Mouse (Mus musculus): ENCODE measurements around the gene Rmi2. TPM values are rescaled to one million over a fixed set of nuclear protein-coding genes. Genes with fewer than 3 reads are reported as not detected.

Rmi2 gene
- polyA plus RNA-seq, 1 experiment from 2014 or later = 1.0 TPM

DNA sequence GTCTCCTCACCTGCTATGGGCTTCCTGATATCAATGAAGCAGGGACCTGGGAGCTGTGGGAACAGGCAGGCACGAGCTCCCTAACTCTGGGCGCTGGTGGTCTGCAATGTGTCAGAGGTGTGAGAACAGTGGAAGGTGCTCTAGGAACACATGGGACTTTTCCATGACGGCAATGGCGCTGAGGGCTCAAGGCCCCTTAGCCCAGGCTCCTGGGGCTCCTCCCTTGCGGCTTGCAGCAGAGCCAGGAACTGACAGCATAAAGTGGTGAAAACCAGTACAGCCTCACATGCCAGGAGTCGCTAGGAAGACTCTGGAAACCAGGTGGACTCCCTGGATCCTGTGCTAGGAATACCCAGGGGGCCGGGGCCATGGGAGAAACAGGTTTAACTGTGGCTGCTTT is 75.7 kb downstream of the Rmi2 start:
- Histone ChIP-seq H3K9ac (replicated peaks) (no peak overlapping the region), H3K9me3 (no peaks in the 10 kb centered on the region), H3K36me3 (no peaks in the 10 kb centered on the region), H3K27me3 (no peaks in the 10 kb centered on the region), H3K4me2 (replicated peaks) (no peak overlapping the region), H3K27ac (no peak overlapping the region), H3K4me3 (replicated peaks) (no peak overlapping the region), H3K4me1 (replicated peaks) (no peaks in the 10 kb centered on the region)
- WGBS = 81% methylated on average over 7 of the region's 7 CpGs
- ATAC-seq = no peak

GRCm38 (mm10) chr16:10911061-10911460 is 76.2 kb downstream of the Rmi2 start:
- Histone ChIP-seq H3K27ac (no peak overlapping the region), H3K9ac (replicated peaks) (no peak overlapping the region), H3K4me2 (replicated peaks) (no peak overlapping the region), H3K9me3 (no peaks in the 10 kb centered on the region), H3K27me3 (no peaks in the 10 kb centered on the region), H3K4me3 (replicated peaks) (no peak overlapping the region), H3K36me3 (no peaks in the 10 kb centered on the region), H3K4me1 (replicated peaks) (no peaks in the 10 kb centered on the region)
- WGBS = 92% methylated on average over 2 of the region's 2 CpGs
- ATAC-seq = no peak

- H3K27ac ChIP-seq = no peak overlapping the region
- H3K4me2 ChIP-seq (replicated peaks) = no peak overlapping the region
- no peaks in the 10 kb centered on the region for H3K36me3 ChIP-seq
- H3K9ac ChIP-seq (replicated peaks) = no peak overlapping the region
- no peaks in the 10 kb centered on the region for H3K9me3 ChIP-seq
- H3K27me3 ChIP-seq = no peaks in the 10 kb centered on the region
- ATAC-seq = no peak
- H3K4me1 ChIP-seq (replicated peaks) = no peaks in the 10 kb centered on the region
- H3K4me3 ChIP-seq (replicated peaks) = no peak overlapping the region
- WGBS = 97% methylated on average over 4 of the region's 4 CpGs
Observed at GRCm38 (mm10) chr16:10915066-10915465, 80.2 kb downstream of the Rmi2 start.

DNA sequence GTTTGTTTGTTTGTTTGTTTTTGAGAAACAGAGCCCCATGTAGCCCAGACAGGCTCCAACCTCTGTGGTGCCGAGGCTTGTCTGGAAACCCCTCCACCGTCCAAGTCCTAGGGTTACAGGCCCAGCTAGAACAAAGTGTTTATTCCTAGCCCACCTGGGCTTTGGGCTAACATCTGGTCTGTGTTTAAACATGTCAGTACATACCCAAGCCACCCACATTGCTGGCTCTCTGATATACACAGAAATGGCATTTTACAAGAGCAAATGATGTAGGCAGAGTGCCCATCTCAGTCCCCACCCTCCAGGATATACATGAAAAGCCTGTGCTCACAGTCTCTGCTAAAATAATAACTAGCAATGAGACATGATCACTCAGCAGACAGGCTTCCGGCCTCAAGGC is 81.4 kb downstream of the Rmi2 start:
- ATAC-seq = no peak

GRCm38 (mm10) chr16:10919856-10920255 is 85.0 kb downstream of the Rmi2 start:
- Histone ChIP-seq H3K9me3 (no peaks in the 10 kb centered on the region), H3K9ac (replicated peaks) (no peak overlapping the region), H3K4me2 (replicated peaks) (no peak overlapping the region), H3K4me1 (replicated peaks) (no peaks in the 10 kb centered on the region), H3K27me3 (no peaks in the 10 kb centered on the region), H3K36me3 (no peaks in the 10 kb centered on the region), H3K4me3 (replicated peaks) (no peak overlapping the region), H3K27ac (no peak overlapping the region)
- no peak for ATAC-seq

More for the DNA sequence above, 81.4 kb downstream of the Rmi2 start:
- no peak overlapping the region for H3K4me2 ChIP-seq (replicated peaks)
- H3K4me1 ChIP-seq (replicated peaks) = no peaks in the 10 kb centered on the region
- no peaks in the 10 kb centered on the region for H3K27me3 ChIP-seq
- 88% methylated on average over 3 of the region's 3 CpGs for WGBS
- no peak overlapping the region for H3K4me3 ChIP-seq (replicated peaks)
- no peaks in the 10 kb centered on the region for H3K9me3 ChIP-seq
- no peak overlapping the region for H3K9ac ChIP-seq (replicated peaks)
- no peak overlapping the region for H3K27ac ChIP-seq
- no peaks in the 10 kb centered on the region for H3K36me3 ChIP-seq

DNA sequence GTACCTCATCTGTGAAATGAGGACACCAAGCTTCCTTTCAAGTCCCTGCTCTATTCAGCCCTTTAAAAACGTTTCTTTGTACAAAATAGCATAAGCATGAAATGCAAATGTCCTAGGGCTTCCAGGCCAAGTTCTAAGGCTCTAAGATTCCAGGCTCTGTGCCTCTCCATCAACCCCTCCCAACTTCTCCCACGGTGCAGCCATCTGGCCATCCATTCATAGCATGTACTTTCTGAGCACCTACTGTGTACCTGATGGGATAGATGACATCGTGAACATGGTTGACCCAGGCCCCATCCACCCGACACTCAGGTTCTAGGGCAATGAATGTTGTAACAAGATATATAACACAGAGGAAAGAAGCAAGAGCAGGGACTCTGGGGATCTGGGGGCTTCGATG is 88.7 kb downstream of the Rmi2 start:
- Histone ChIP-seq H3K36me3 (no peaks in the 10 kb centered on the region), H3K27me3 (no peaks in the 10 kb centered on the region), H3K4me1 (replicated peaks) (no peaks in the 10 kb centered on the region), H3K4me3 (replicated peaks) (no peak overlapping the region), H3K9ac (replicated peaks) (no peak overlapping the region), H3K4me2 (replicated peaks) (no peak overlapping the region), H3K9me3 (no peaks in the 10 kb centered on the region), H3K27ac (no peak overlapping the region)
- ATAC-seq = no peak
- 68% methylated on average over 5 of the region's 5 CpGs for WGBS

DNA sequence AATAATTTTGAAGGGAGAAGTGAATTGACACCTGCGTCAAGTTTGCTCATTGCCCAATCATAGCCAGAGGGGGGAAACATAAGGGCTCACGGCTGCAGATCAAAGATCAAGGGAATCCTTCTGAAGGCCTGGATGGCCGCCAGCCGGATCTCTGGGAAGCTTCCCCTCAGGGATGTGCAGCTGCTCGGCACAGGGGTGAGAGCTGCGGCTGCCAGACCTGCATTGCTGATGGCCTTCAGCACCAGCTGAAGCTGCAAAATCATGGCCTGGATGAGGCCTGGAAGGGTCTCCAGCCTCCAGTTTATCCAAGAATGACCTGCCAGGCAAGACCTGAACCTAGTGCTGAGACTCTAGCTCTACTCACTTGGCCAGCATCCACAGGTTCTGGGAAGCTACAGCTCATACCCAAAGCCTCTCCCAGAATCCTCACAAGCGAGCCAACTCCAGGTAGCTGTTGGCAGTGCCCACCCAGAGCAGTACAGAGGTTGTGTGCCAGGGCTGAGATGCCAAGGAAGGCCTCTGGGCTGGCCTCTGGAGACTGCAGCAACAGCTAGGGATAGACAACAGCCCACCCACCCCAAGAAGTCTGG is 90.8 kb downstream of the Rmi2 start:
- 45% methylated on average over 7 of the region's 7 CpGs for WGBS
- no peak overlapping the region for H3K27ac ChIP-seq
- no peak for ATAC-seq

DNA sequence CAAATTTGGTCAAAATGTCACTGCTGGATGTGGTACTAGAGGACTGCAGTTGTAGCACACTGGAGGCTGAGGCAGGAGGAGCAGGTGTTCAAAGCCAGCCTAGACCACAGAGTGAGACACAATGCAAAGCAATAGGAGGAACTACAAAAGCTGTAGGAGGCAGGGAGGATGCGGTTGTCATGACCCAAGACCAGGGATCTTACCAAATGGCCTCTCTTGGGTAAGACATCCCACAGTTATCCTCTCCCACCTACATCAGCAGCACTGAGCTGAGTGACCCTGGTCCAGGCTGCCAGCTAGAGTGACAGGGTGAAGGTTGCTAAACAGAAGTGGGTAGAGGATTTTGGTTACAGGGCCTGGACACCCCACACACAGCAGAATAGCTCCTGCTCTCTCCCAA is 92.2 kb downstream of the Rmi2 start:
- Histone ChIP-seq H3K4me2 (replicated peaks) (no peak overlapping the region), H3K9me3 (peaks cover 5% of the 10 kb centered on the region; the same call in 1 of the 2 replicates), H3K9ac (replicated peaks) (no peak overlapping the region), H3K4me3 (replicated peaks) (no peak overlapping the region), H3K27me3 (no peaks in the 10 kb centered on the region), H3K4me1 (replicated peaks) (no peaks in the 10 kb centered on the region), H3K27ac (no peak overlapping the region), H3K36me3 (no peaks in the 10 kb centered on the region)
- WGBS = 100% methylated on average over 1 of the region's 1 CpGs
- ATAC-seq = no peak

More for the DNA sequence above, 90.8 kb downstream of the Rmi2 start:
- no peak overlapping the region for H3K9ac ChIP-seq (replicated peaks)
- no peaks in the 10 kb centered on the region for H3K4me1 ChIP-seq (replicated peaks)
- peaks cover 3% of the 10 kb centered on the region; the same call in 1 of the 2 replicates for H3K9me3 ChIP-seq
- H3K36me3 ChIP-seq = no peaks in the 10 kb centered on the region
- no peak overlapping the region for H3K4me2 ChIP-seq (replicated peaks)
- H3K4me3 ChIP-seq (replicated peaks) = no peak overlapping the region
- H3K27me3 ChIP-seq = no peaks in the 10 kb centered on the region

DNA sequence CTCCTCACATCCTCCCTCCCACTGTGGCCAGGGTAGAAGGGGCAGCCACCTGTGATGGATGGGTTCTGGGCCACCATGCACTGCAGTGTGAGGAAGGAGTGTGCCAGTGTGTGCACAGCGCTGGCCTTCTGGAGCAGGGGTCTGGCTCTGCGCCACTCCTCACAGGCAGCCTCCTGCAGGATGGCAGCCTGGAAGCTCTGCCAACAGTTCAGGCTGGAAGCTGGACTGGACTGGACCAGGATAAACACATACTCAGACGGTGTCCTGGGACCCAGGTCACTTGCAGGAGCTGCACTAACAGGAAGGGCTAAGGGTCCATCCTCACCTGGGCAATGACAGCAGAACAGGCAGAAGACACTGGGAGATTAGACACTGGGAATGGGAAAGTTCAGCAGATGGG is 98.5 kb downstream of the Rmi2 start:
- no peak overlapping the region for H3K4me3 ChIP-seq (replicated peaks)
- peaks cover 12% of the 10 kb centered on the region for H3K4me1 ChIP-seq (replicated peaks)
- no peak for ATAC-seq
- H3K9ac ChIP-seq (replicated peaks) = no peak overlapping the region
- H3K27ac ChIP-seq = no peak overlapping the region
- WGBS = 78% methylated on average over 3 of the region's 3 CpGs
- H3K9me3 ChIP-seq = peaks cover 5% of the 10 kb centered on the region; the same call in 1 of the 2 replicates
- H3K4me2 ChIP-seq (replicated peaks) = no peak overlapping the region
- no peaks in the 10 kb centered on the region for H3K36me3 ChIP-seq
- no peaks in the 10 kb centered on the region for H3K27me3 ChIP-seq

GRCm38 (mm10) chr16:10934047-10934446 is 99.2 kb downstream of the Rmi2 start:
- H3K9me3 ChIP-seq = peaks cover 5% of the 10 kb centered on the region; the same call in 1 of the 2 replicates
- no peak overlapping the region for H3K9ac ChIP-seq (replicated peaks)
- no peak overlapping the region for H3K4me2 ChIP-seq (replicated peaks)
- 100% methylated on average over 1 of the region's 1 CpGs for WGBS
- peaks cover 12% of the 10 kb centered on the region for H3K4me1 ChIP-seq (replicated peaks)
- no peak for ATAC-seq
- no peaks in the 10 kb centered on the region for H3K27me3 ChIP-seq
- no peak overlapping the region for H3K4me3 ChIP-seq (replicated peaks)
- H3K27ac ChIP-seq = no peak overlapping the region
- H3K36me3 ChIP-seq = no peaks in the 10 kb centered on the region

DNA sequence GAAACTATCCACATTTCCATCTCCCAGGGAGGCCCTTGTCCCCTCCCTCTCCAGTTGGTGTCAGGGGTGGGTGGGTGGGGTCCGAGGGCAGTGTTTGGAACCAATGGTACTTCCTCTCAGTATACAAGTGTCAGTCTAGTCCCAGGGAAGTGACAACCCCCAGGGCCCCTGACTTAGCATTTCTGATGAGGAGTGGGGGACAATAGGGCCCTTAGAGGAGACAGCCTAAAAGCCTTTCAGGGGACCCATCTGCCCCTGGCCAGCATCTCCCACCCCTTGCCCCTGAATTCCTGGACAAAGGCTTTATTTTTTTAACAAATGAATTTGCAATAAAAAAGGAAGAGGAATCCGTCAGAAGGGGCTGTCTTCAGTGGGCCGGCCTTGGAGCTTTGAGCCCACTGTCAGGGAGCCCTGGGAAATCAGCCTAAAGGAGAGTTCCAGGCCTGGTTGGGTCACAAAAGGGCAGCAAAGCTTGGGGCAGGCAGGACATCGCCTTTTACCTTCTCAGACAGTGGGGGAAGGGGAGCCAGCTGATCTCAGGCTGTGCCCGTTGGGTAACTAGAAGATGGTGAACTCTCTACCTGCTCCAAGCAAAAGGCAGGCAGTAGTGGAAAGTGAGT is 102.0 kb downstream of the Rmi2 start:
- ATAC-seq = peak; percentile 53; the same call in 1 of the 2 replicates

GRCm38 (mm10) chr16:10937497-10937896 is 102.6 kb downstream of the Rmi2 start:
- Histone ChIP-seq H3K27me3 (no peaks in the 10 kb centered on the region), H3K27ac (no peak overlapping the region), H3K4me2 (replicated peaks) (no peak overlapping the region), H3K9ac (replicated peaks) (no peak overlapping the region), H3K9me3 (no peaks in the 10 kb centered on the region), H3K36me3 (no peaks in the 10 kb centered on the region), H3K4me3 (replicated peaks) (no peak overlapping the region), H3K4me1 (replicated peaks) (peaks cover 12% of the 10 kb centered on the region)
- WGBS = 88% methylated on average over 11 of the region's 11 CpGs
- no peak for ATAC-seq

More for the DNA sequence above, 102.0 kb downstream of the Rmi2 start:
- Histone ChIP-seq H3K27me3 (no peaks in the 10 kb centered on the region), H3K9me3 (no peaks in the 10 kb centered on the region), H3K4me2 (replicated peaks) (no peak overlapping the region), H3K4me1 (replicated peaks) (peaks cover 12% of the 10 kb centered on the region), H3K36me3 (no peaks in the 10 kb centered on the region), H3K27ac (no peak overlapping the region), H3K9ac (replicated peaks) (no peak overlapping the region), H3K4me3 (replicated peaks) (no peak overlapping the region)
- 14% methylated on average over 5 of the region's 5 CpGs for WGBS

DNA sequence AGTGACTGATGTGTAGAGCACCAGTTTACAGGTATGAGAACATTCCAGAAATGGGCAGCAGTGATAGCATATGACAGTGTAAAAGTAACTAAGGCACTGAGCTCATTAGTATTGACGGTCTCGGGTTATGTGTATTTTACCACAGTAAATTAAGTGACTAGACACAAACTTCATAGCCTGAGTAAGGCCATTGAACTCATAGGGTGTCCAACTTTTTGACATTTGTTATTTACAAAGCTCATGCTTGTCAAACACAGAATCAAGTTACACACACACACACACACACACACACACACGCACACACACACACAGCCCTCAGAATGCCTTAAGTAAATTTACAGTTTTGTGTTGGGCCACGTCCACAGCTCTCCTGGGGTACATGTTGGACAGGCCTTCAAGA is 105.1 kb downstream of the Rmi2 start:
- no peak for ATAC-seq
- peaks cover 12% of the 10 kb centered on the region for H3K4me1 ChIP-seq (replicated peaks)
- WGBS = 84% methylated on average over 4 of the region's 4 CpGs

More for the DNA sequence above, 105.1 kb downstream of the Rmi2 start:
- Histone ChIP-seq H3K9me3 (no peaks in the 10 kb centered on the region), H3K27ac (no peak overlapping the region), H3K9ac (replicated peaks) (no peak overlapping the region), H3K4me2 (replicated peaks) (no peak overlapping the region), H3K4me3 (replicated peaks) (no peak overlapping the region), H3K36me3 (no peaks in the 10 kb centered on the region), H3K27me3 (no peaks in the 10 kb centered on the region)
